Mouse (Mus musculus) limb, embryonic 15.5 days (tissue): ENCODE results near the gene Nkx1-1. TPM values are rescaled to one million over a fixed set of nuclear protein-coding genes. Genes with fewer than 3 reads are reported as not detected.

ENCODE experiments used
- ATAC-seq: fragments of 200-750 bp; cut with Nextera tagmentation; 2 replicates; pipeline ENCODE4 v1.8.0; 2017; ENCODE audit warnings: low read depth, moderate TSS enrichment; ENCODE audit not compliant: insufficient number of reproducible peaks, low FRiP score, low TSS enrichment
- H3K27ac ChIP-seq: fragments of 300-500 bp; sonication (generic); 2 replicates; pipeline ENCODE4 v1.5.1; 2015; ENCODE audit warnings: moderate library complexity, mild to moderate bottlenecking, inconsistent platforms
- H3K27me3 ChIP-seq: fragments of 300-500 bp; sonication (generic); 2 replicates; pipeline ENCODE4 v1.6.1; 2015; ENCODE audit warnings: inconsistent platforms
- H3K36me3 ChIP-seq: fragments of 300-500 bp; sonication (generic); 2 replicates; pipeline ENCODE4 v1.6.1; 2015; ENCODE audit warnings: inconsistent platforms
- H3K4me1 ChIP-seq: fragments of 300-500 bp; sonication (generic); 2 replicates; pipeline ENCODE4 v1.6.1; 2015; ENCODE audit warnings: inconsistent platforms
- H3K4me2 ChIP-seq: fragments of 300-500 bp; sonication (generic); 2 replicates; pipeline ENCODE4 v1.6.1; 2015; ENCODE audit warnings: mild to moderate bottlenecking, inconsistent platforms
- H3K4me3 ChIP-seq: fragments of 300-500 bp; sonication (generic); 2 replicates; pipeline ENCODE4 v1.5.1; 2015; ENCODE audit warnings: mild to moderate bottlenecking, inconsistent platforms
- H3K9ac ChIP-seq: fragments of 300-500 bp; sonication (generic); 2 replicates; pipeline ENCODE4 v1.6.1; 2015; ENCODE audit warnings: inconsistent platforms
- H3K9me3 ChIP-seq: fragments of 300-500 bp; sonication (generic); 2 replicates; pipeline ENCODE4 v1.6.1; 2016; ENCODE audit warnings: inconsistent platforms
- WGBS: fragments of 180-500 bp; shearing (Covaris S2); methylation state at CpG from one replicate; pipeline ENCODE4 v1.1.7; 2015; 5-methylcytosine and 5-hydroxymethylcytosine counted together
- polyA plus RNA-seq: library from polyadenylated mRNA; unstranded; fragments of >200 nt; fragmentation: Nextera tagmentation; extraction: Ambion mirVana; gene quantifications from 2 replicates; pipeline ENCODE4 v1.2.1, GENCODE M21; 2015

Nkx1-1 gene
- polyA plus RNA-seq, 1 experiment from 2014 or later: not detected

DNA sequence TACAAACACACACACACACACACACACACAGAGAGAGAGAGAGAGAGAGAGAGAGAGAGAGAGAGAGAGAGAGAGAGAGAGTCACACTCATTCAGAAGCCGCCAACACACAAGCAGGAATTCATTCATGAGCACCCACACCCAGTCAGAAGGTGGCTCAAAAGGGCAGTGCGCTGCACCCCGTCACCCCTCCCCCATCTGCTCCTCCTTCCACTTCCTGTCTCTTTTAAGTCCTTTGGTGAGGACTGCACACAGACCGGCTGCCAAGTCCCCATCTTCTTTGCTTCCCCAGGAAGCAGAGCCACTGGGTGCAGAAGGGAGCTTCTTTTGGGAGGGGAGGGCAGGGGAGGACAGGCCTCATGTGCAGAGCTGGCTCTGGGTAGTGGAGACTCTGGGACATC is 2.2 kb upstream of the Nkx1-1 start:
- Histone ChIP-seq H3K4me1 (peaks cover 40% of the 10 kb centered on the region), H3K36me3 (no peaks in the 10 kb centered on the region), H3K27ac (no peak overlapping the region), H3K9me3 (no peaks in the 10 kb centered on the region), H3K4me3 (no peak overlapping the region), H3K27me3 (peaks cover 86% of the 10 kb centered on the region), H3K9ac (no peak overlapping the region), H3K4me2 (no peak overlapping the region)
- no peak for ATAC-seq
- WGBS: 7% methylated on average over 4 of the region's 4 CpGs

DNA sequence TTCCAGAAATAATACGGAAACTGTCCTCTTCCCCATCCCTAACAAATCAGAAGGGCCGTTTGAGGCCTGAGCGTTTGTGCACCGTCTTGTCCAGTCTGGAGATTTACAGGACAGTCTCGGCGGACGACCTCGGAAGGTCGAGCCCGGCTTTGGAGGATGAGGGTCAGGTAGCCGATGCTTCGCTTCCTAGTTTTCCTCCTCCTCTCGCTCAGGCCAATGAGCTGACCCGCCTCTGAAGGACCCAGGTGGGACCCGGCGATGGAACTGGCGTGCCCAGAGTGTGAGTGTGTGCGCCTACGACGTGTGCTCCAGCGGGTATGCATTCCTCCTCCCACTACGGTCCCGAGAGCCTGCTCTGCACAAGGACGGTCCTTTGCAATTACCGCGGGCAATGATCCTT is 1.4 kb upstream of the Nkx1-1 start:
- no peaks in the 10 kb centered on the region for H3K9me3 ChIP-seq
- no peak overlapping the region for H3K4me2 ChIP-seq
- ATAC-seq: no peak
- 0 out of 2 replicates have a peak overlapping the region, but pooled peaks have one; percentile 30 for H3K4me3 ChIP-seq
- H3K27ac ChIP-seq: no peak overlapping the region
- peaks cover 48% of the 10 kb centered on the region for H3K4me1 ChIP-seq
- 1% methylated on average over 26 of the region's 26 CpGs for WGBS
- H3K36me3 ChIP-seq: no peaks in the 10 kb centered on the region
- H3K9ac ChIP-seq: no peak overlapping the region
- H3K27me3 ChIP-seq: peaks cover 87% of the 10 kb centered on the region

GRCm38 (mm10) chr5:33434141-33434780 is 485 bp upstream of the Nkx1-1 start:
- Histone ChIP-seq H3K4me2 (peak overlapping the region; percentile 45), H3K27ac (no peak overlapping the region), H3K36me3 (no peaks in the 10 kb centered on the region), H3K27me3 (peaks cover 94% of the 10 kb centered on the region), H3K4me1 (peaks cover 48% of the 10 kb centered on the region), H3K4me3 (peak overlapping the region; percentile 30), H3K9me3 (no peaks in the 10 kb centered on the region), H3K9ac (no peak overlapping the region)
- ATAC-seq: no peak
- WGBS: under 1% methylated on average over 60 of the region's 60 CpGs

GRCm38 (mm10) chr5:33432057-33432935 is 1.5 kb downstream of the Nkx1-1 start:
- WGBS: 1% methylated on average over 39 of the region's 39 CpGs
- Histone ChIP-seq H3K9ac (no peak overlapping the region), H3K9me3 (no peaks in the 10 kb centered on the region), H3K27ac (no peak overlapping the region), H3K36me3 (no peaks in the 10 kb centered on the region), H3K27me3 (peaks cover 99% of the 10 kb centered on the region), H3K4me1 (peaks cover 48% of the 10 kb centered on the region), H3K4me2 (no peak overlapping the region), H3K4me3 (no peak overlapping the region)
- no peak for ATAC-seq

- no peak overlapping the region for H3K9ac ChIP-seq
- peak overlapping the region; percentile 28 for H3K4me3 ChIP-seq
- peaks cover 48% of the 10 kb centered on the region for H3K4me1 ChIP-seq
- H3K36me3 ChIP-seq: no peaks in the 10 kb centered on the region
- H3K4me2 ChIP-seq: peak overlapping the region; percentile 32
- peaks cover 99% of the 10 kb centered on the region for H3K27me3 ChIP-seq
- ATAC-seq: no peak
- no peak overlapping the region for H3K27ac ChIP-seq
- WGBS: 2% methylated on average over 74 of the region's 77 CpGs
- no peaks in the 10 kb centered on the region for H3K9me3 ChIP-seq
These were observed 2.4 kb downstream of the Nkx1-1 start for GRCm38 (mm10) chr5:33431173-33432005.

DNA sequence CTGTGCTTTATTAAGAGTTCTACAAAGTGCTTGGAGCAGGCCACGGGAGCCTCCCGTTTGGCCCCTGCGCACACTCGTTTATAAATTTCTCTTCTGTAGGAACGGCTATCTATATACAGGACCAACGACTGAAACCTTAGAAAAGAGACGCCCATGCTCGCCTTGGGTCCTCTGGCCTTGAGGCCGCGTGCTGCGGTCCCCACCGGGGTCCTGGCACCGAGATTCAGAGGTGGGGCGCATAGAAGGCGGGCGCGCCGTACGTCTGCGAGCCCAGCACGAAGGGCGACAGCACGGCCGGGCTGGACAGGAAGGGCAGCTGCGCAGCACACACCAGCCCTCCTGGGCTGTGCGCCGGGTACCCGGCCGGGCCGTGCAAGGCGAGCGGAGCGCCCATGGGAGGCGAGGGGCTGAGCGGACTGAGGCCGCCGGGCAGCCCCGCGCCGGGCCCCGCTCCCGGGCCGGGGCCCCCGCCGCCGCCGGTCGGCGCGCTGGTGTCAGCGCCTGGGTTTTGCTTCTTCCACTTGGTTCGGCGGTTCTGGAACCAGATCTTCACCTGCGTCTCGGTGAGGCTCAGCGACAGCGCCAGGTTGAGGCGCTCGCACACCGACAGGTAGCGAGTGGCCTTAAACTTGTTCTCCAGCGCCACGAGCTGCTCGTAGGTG is 3.1 kb downstream of the Nkx1-1 start:
- no peak for ATAC-seq
- H3K36me3 ChIP-seq: no peaks in the 10 kb centered on the region
- WGBS: 1% methylated on average over 61 of the region's 64 CpGs
- H3K4me3 ChIP-seq: peak overlapping the region; percentile 28
- no peaks in the 10 kb centered on the region for H3K9me3 ChIP-seq
- H3K4me2 ChIP-seq: peak overlapping the region; percentile 32
- peaks cover 96% of the 10 kb centered on the region for H3K27me3 ChIP-seq
- H3K27ac ChIP-seq: no peak overlapping the region
- H3K4me1 ChIP-seq: peaks cover 48% of the 10 kb centered on the region
- no peak overlapping the region for H3K9ac ChIP-seq

- Histone ChIP-seq H3K9me3 (no peaks in the 10 kb centered on the region), H3K4me3 (no peak overlapping the region; the same call in 1 of the 2 replicates), H3K9ac (no peak overlapping the region), H3K4me2 (no peak overlapping the region), H3K27ac (no peak overlapping the region), H3K4me1 (peaks cover 48% of the 10 kb centered on the region), H3K36me3 (no peaks in the 10 kb centered on the region), H3K27me3 (peaks cover 95% of the 10 kb centered on the region)
- whole genome bisulfite sequencing: 3% methylated on average over 16 of the region's 16 CpGs
- ATAC-seq: no peak
These were observed 3.7 kb downstream of the Nkx1-1 start for GRCm38 (mm10) chr5:33430106-33430505.

- Histone ChIP-seq H3K27me3 (peaks cover 74% of the 10 kb centered on the region), H3K9me3 (no peaks in the 10 kb centered on the region), H3K4me1 (peaks cover 23% of the 10 kb centered on the region), H3K4me3 (no peak overlapping the region), H3K36me3 (no peaks in the 10 kb centered on the region), H3K4me2 (no peak overlapping the region), H3K9ac (no peak overlapping the region), H3K27ac (no peak overlapping the region)
- ATAC-seq: no peak
These were observed 6.3 kb downstream of the Nkx1-1 start for GRCm38 (mm10) chr5:33427461-33427860.

GRCm38 (mm10) chr5:33420313-33420712 is 13.5 kb downstream of the Nkx1-1 start:
- Histone ChIP-seq H3K27me3 (peaks cover 8% of the 10 kb centered on the region), H3K27ac (no peak overlapping the region), H3K4me3 (no peak overlapping the region), H3K4me1 (no peaks in the 10 kb centered on the region), H3K9ac (no peak overlapping the region), H3K9me3 (no peaks in the 10 kb centered on the region), H3K36me3 (peaks cover 9% of the 10 kb centered on the region; the same call in 1 of the 2 replicates), H3K4me2 (no peak overlapping the region)
- no peak for ATAC-seq
- WGBS: 66% methylated on average over 3 of the region's 3 CpGs

- Histone ChIP-seq H3K9ac (no peak overlapping the region), H3K4me1 (no peaks in the 10 kb centered on the region), H3K27me3 (no peaks in the 10 kb centered on the region), H3K27ac (no peak overlapping the region), H3K4me3 (no peak overlapping the region), H3K9me3 (no peaks in the 10 kb centered on the region), H3K4me2 (no peak overlapping the region), H3K36me3 (peaks cover 40% of the 10 kb centered on the region)
- 53% methylated on average over 12 of the region's 12 CpGs for WGBS
- no peak for ATAC-seq
These were observed 33.0 kb downstream of the Nkx1-1 start for GRCm38 (mm10) chr5:33400819-33401218.

DNA sequence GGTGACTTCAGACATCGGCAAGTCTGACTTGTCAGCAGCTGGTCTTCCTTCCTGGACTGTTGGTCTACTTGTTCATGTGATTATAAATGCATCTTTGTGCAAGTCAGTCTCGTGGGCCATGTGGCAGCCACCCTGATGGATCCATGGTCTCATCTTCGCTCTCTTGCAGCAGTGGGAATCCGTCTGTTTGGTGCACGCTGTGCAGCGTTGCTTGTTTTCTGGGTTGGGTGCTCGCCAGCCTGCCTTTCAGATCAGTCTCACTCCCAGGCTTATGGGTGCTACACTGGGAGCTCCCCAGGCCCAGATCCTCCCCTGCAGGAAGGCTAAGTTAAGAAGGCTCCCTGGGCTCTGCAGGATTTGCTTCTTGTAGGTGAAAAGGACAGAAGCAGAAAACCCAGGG is 36.9 kb downstream of the Nkx1-1 start:
- ATAC-seq: no peak
- Histone ChIP-seq H3K9ac (no peak overlapping the region), H3K9me3 (no peaks in the 10 kb centered on the region), H3K27ac (no peak overlapping the region), H3K4me2 (no peak overlapping the region), H3K4me3 (no peak overlapping the region), H3K4me1 (peaks cover 8% of the 10 kb centered on the region; the same call in 1 of the 2 replicates), H3K36me3 (peaks cover 30% of the 10 kb centered on the region), H3K27me3 (no peaks in the 10 kb centered on the region)
- WGBS: 78% methylated on average over 7 of the region's 7 CpGs
